Mouse (Mus musculus): ENCODE data around the gene Hopx. TPM values are rescaled to one million over a fixed set of nuclear protein-coding genes. Genes with fewer than 3 reads are reported as not detected.

Gene Hopx
- total RNA-seq, 2 experiments from 2014 or later: 28.6 to 28.8 TPM

DNA sequence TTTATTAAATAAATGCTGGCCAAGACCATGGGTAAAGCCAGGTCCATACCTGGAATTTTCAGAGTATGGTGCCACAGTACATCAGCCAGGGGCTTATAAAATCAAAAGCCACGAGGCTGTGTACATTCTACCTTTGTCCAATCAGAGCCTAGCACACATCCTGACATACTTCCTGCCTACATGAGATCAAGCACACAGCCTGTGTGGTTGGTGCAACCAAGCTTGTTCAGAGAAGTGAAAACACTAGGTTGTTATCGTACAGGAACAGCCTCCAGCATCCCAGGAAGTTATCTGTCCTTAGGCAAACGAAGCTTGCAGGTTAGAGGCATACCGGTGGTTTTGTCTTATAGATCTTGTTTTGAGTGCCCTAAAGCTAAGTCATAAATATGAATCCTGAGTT, 19.5 kb upstream of the Hopx start:
- intact Hi-C loops (cut with DNase I): no loop called here
- DNase-seq (ENCODE audit: low spot score in 2 of 2): no peak

DNA sequence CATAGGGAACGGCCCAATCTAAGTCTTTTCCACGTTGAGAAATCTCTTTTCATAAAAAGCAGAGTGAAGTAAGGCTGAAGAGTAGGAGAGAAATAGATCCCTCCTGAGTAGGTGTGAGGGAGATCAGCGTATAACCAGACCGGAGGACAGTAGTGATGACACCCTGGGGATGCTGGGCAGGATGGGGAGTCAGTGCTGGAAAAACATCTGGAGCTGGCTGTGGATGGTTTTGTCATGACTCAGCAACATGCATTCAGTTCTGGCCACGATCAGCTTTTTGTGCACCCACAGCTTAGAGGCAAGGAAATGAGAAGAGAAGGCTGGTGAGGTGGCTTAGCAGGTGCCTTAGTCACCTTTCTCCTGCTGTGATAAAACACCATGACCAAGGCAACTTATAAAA, 19.0 kb upstream of the Hopx start:
- no peak for DNase-seq (ENCODE audit: low spot score in 2 of 2)
- intact Hi-C loops (cut with DNase I): no loop called here

GRCm38 (mm10) chr5:77132457-77133135, 17.7 kb upstream of the Hopx start:
- intact Hi-C loops (cut with DNase I): no loop called here

DNA sequence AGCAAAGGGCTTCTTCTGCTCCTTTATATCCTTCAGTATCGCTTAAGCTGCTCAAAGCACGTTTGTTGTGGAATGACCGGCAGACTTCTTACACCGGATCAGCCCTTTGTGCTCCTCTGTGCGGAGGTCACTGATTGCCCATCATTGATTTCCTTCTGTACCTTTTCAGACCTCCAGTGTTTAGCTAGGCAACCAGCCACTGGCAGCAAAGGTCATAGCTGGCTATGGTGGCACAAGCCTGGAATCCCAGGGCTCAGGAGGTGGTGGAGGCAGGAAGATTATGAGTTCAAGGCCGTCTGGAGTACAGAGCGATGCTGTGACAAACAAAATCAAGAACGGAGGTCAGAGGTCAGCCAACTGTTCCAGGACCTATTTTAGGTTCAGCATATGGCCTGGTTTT, 17.0 kb upstream of the Hopx start:
- no peak for DNase-seq (ENCODE audit: low spot score in 2 of 2)
- intact Hi-C loops (cut with DNase I): no loop called here

More at GRCm38 (mm10) chr5:77132457-77133135, 17.7 kb upstream of the Hopx start:
- no peak for DNase-seq (ENCODE audit: low spot score in 2 of 2)

- DNase-seq (ENCODE audit: low spot score in 2 of 2): no peak
- intact Hi-C loops (cut with DNase I): no loop called here
These were observed 15.5 kb upstream of the Hopx start for GRCm38 (mm10) chr5:77130310-77131020.

GRCm38 (mm10) chr5:77129907-77130306, 15.0 kb upstream of the Hopx start:
- intact Hi-C loops (cut with DNase I): no loop called here
- no peak for DNase-seq (ENCODE audit: low spot score in 2 of 2)

GRCm38 (mm10) chr5:77128854-77129253, 13.9 kb upstream of the Hopx start:
- intact Hi-C loops (cut with DNase I): no loop called here
- no peak for DNase-seq (ENCODE audit: low spot score in 2 of 2)

- intact Hi-C loops (cut with DNase I): no loop called here
These were observed 11.6 kb upstream of the Hopx start for GRCm38 (mm10) chr5:77126415-77126968.

DNA sequence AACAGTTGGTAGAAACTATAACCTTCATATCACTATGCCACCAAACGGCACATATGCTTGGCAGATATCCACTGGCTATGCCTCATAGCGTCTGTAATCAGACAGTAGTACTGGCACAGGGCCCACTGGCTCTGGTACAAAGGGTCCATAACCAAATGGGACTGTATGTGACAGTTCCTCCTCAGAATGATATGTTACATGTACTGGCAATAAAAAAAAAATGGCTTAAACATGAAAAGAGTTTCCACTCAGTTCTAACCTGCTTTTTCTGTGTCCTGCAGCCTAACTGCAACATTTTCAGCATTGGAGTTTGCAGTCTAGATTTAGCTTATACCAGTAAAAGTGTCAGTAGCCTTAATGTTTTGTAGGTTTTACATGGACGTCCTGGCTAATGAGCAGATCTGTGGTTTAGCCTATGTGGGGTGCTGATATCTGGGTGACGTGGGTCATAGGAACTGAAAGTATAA, 9.9 kb upstream of the Hopx start:
- DNase-seq (ENCODE audit: low spot score in 2 of 2): no peak
- intact Hi-C loops (cut with DNase I): no loop called here

More at GRCm38 (mm10) chr5:77126415-77126968, 11.6 kb upstream of the Hopx start:
- no peak for DNase-seq (ENCODE audit: low spot score in 2 of 2)

GRCm38 (mm10) chr5:77124165-77124564, 9.2 kb upstream of the Hopx start:
- no peak for DNase-seq (ENCODE audit: low spot score in 2 of 2)
- intact Hi-C loops (cut with DNase I): no loop called here

DNA sequence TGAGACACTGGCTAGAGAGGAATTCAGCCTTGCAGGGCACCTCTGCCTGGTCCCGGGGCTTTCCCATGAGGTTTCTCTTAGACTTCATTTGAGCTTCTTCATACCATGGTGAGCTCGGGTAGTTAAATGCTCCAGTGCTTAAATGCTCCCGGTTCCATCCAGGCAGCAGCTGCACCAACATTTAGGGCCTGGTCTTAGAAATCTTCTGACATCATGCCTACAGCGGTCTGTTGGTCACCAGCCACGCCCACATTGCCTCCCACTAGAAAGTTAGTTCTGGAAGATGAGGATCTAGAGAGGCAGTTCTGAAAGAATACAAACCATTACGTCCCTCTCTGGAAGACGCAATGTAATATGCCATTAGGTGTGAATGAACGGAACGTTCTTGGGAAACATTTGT, 8.7 kb upstream of the Hopx start:
- no peak for DNase-seq (ENCODE audit: low spot score in 2 of 2)
- intact Hi-C loops (cut with DNase I): no loop called here

GRCm38 (mm10) chr5:77122254-77123192, 7.6 kb upstream of the Hopx start:
- peak in 1 of 2 experiments; percentile 14 for DNase-seq (ENCODE audit: low spot score in 2 of 2)
- intact Hi-C loops (cut with DNase I): no loop called here

GRCm38 (mm10) chr5:77120701-77121100, 5.8 kb upstream of the Hopx start:
- DNase-seq (ENCODE audit: low spot score in 2 of 2): no peak
- intact Hi-C loops (cut with DNase I): no loop called here

DNA sequence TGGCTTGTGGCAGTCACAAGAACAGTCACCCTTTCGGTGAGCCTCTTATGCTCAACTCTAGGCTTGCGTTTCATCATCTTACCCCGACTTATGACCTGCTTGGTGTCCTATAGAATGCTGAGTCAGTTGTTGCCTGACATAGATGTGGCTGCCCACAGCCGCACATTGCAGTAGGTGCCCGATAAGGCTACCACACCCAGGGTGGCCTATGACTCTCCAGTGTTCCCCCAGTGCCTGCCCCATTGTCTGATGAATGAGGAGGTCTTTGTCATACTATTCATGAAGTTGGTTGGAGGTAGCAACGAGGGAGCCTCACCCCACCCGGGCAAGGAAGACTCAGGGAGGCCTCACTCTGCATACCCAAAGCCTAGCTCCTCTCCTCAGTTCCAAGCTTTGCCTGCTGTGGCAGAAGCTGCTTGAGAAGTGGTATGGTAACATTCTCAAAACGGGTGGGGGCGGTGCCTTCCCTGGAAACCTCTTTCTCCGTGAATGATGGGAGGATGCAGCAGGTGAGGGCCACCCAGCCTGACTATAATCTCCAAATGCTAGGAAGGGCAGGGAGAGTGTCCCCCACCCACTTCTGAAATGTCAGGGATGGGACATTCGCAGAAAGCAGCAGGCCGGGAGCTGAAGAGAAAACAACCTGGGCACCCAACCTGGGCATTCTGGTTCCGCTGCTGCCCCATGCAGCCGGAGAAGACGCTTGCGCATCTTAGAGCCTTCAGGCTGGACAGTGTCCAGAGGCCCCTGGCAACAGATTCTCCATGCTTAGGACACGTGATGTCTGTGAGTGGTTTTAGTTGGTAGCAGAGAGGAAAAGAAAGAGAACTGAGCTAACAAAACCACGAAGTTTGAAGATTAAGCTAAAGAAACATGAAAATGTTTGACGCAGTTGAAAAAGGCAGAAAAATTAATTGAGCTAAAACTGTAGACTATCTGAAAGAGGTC, 4.8 kb upstream of the Hopx start:
- intact Hi-C loops (cut with DNase I): no loop called here
- no peak for DNase-seq (ENCODE audit: low spot score in 2 of 2)

DNA sequence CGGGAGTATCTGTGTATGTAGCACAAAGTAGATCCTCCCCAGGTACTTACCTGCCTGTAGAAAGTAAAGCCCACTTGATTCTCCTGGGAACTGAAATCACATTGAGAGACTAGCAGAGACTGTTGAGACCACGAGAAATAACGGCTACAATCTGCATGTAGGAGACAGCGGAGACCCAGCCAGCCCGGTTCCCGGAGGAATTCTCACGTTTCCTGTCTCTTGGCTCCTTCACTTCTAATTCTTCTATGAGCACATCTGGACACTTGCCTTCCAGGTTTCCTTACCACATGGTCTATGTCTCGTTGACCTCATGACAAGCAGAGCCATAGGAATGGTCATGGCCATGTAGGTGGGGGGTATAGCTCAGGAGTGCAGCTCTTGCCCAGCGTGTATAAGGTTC, 811 bp upstream of the Hopx start:
- intact Hi-C loops (cut with DNase I): no loop called here
- DNase-seq (ENCODE audit: low spot score in 2 of 2): no peak

DNA sequence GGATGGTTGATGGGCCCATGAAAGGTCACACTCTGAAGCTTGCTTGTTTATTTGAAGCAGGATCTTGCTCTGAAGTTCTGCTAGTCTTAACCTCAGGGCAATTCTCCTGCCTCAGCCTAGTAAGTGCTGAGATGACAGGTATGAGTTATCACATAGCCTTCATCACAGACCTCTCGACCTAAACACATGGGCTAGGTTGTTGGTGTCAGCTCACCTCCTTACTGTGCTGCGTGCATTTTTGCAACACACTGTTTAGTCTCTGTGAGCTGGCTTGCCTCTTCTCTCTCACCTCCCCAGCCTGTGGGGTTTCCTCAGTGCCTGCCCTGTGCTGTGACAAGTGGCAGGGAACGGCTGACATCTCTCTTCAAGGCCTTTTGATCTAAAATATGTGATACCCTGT, 1.1 kb downstream of the Hopx start:
- intact Hi-C loops (cut with DNase I): no loop called here
- no peak for DNase-seq (ENCODE audit: low spot score in 2 of 2)

GRCm38 (mm10) chr5:77112066-77112465, 2.9 kb downstream of the Hopx start:
- intact Hi-C loops (cut with DNase I): no loop called here
- no peak for DNase-seq (ENCODE audit: low spot score in 2 of 2)

- DNase-seq (ENCODE audit: low spot score in 2 of 2): no peak
- intact Hi-C loops (cut with DNase I): no loop called here
These were observed 5.1 kb downstream of the Hopx start for GRCm38 (mm10) chr5:77109814-77110213.

DNA sequence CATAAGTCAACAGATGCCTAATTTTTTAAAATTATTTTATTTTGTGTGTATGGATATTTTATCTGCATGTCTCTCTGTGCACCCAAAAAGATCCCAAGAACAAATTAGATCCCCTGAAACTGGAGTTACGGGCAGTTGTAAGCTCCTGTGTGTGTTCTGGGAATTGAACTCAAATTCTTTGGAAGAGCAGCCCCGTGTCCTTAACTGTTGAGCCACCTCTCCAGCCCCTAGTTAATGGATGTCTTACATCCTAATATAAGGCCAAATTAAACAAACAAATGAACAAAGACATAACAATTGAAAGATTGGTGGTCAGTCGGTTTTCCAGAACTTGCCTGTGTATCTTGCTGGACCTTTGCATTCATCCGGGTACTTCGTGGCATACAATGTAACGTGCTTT, 6.1 kb downstream of the Hopx start:
- no peak for DNase-seq (ENCODE audit: low spot score in 2 of 2)
- intact Hi-C loops (cut with DNase I): no loop called here

Measured in left cerebral cortex, postnatal 36 days (tissue).